Mouse (Mus musculus) thymus, adult 2 months (tissue): ENCODE data around the gene Snx5. TPM values are rescaled to one million over a fixed set of nuclear protein-coding genes. Genes with fewer than 3 reads are reported as not detected.

ENCODE experiments used
- DNase-seq: peaks from one replicate; pipeline ENCODE4 v3.0.0; 2021
- H3K27ac ChIP-seq: fragments of 200-500 bp; 2 replicates; pipeline ENCODE4 v1.5.1; 2012; ENCODE audit warnings: low read length, control low read depth; ENCODE audit not compliant: control insufficient read depth, insufficient read depth
- H3K27me3 ChIP-seq: fragments of 200-500 bp; 2 replicates; pipeline ENCODE4 v1.6.1; 2012; ENCODE audit warnings: mild to moderate bottlenecking, low read length, moderate library complexity, mixed read lengths; ENCODE audit not compliant: control insufficient read depth, insufficient read depth
- H3K36me3 ChIP-seq: fragments of 200-500 bp; 2 replicates; pipeline ENCODE4 v1.6.1; 2012; ENCODE audit warnings: mild to moderate bottlenecking, low read length, moderate library complexity; ENCODE audit not compliant: control insufficient read depth, insufficient read depth
- H3K4me1 ChIP-seq: fragments of 200-500 bp; replicated peaks from 2 replicates; pipeline ENCODE4 v1.6.1; 2012; ENCODE audit warnings: low read length; ENCODE audit not compliant: control insufficient read depth, insufficient read depth
- H3K4me3 ChIP-seq: fragments of 200-500 bp; 2 replicates; pipeline ENCODE4 v1.5.1; 2012; ENCODE audit warnings: mild to moderate bottlenecking, low read length, control low read depth, moderate library complexity; ENCODE audit not compliant: control insufficient read depth, insufficient read depth
- CTCF ChIP-seq: fragments of 200-500 bp; IDR thresholded peaks from 2 replicates; pipeline ENCODE4 v1.5.1; 2012; ENCODE audit warnings: mild to moderate bottlenecking, control low read depth, low read length, moderate library complexity, borderline replicate concordance; ENCODE audit not compliant: control insufficient read depth, poor library complexity, insufficient read depth; ENCODE audit errors: extremely low read depth
- POLR2A ChIP-seq: fragments of 200-500 bp; IDR thresholded peaks from 2 replicates; pipeline ENCODE4 v1.6.1; 2012; ENCODE audit warnings: mild to moderate bottlenecking, low read length, control low read depth, moderate library complexity; ENCODE audit not compliant: control insufficient read depth, poor library complexity, insufficient read depth; ENCODE audit errors: extremely low read depth
- WGBS: fragments of 180-500 bp; shearing (Covaris S2); methylation state at CpG from one replicate; pipeline ENCODE4 v1.1.7; 2018; 5-methylcytosine and 5-hydroxymethylcytosine counted together
- polyA plus RNA-seq: library from polyadenylated mRNA; depleted of rRNA; stranded (reverse); fragments of >200 nt; gene quantifications from 2 replicates; pipeline ENCODE4 v1.2.3, GENCODE M21; 2012; rRNA removed

Gene Snx5
- 71.0 and 73.5 TPM in 2 replicates for polyA plus RNA-seq

- Histone ChIP-seq H3K27ac (peak within 1 kb of the TSS; percentile 37), H3K4me1 (peaks cover 18% of the 10 kb centered on the region), H3K36me3 (no peaks in the 10 kb centered on the region), H3K4me3 (peak within 1 kb of the TSS; percentile 69), H3K27me3 (no peaks in the 10 kb centered on the region)
- WGBS: under 1% methylated on average over 93 of the region's 93 CpGs
- TF ChIP-seq CTCF: no peak
- peak; percentile 96 for TF ChIP-seq POLR2A
- peak; percentile 93 for DNase-seq
Measured at GRCm38 (mm10) chr2:144270507-144271420, at the start of gene Snx5, which contains the start of gene Mgme1. Gene Snx5 (minus strand): TSS chr2:144270906. Gene Mgme1 (plus strand): TSS chr2:144270663.

GRCm38 (mm10) chr2:144311372-144311771 is 40.7 kb upstream of the Snx5 start:
- no peak overlapping the region for H3K4me3 ChIP-seq
- WGBS: 95% methylated on average over 2 of the region's 2 CpGs
- H3K4me1 ChIP-seq: no peaks in the 10 kb centered on the region
- TF ChIP-seq POLR2A: no peak
- TF ChIP-seq CTCF: no peak
- DNase-seq: no peak
- H3K36me3 ChIP-seq: no peaks in the 10 kb centered on the region
- H3K27me3 ChIP-seq: no peaks in the 10 kb centered on the region
- H3K27ac ChIP-seq: no peak overlapping the region

GRCm38 (mm10) chr2:144310273-144310672 is 39.6 kb upstream of the Snx5 start:
- Histone ChIP-seq H3K4me1 (no peaks in the 10 kb centered on the region), H3K27ac (no peak overlapping the region), H3K4me3 (no peak overlapping the region), H3K36me3 (no peaks in the 10 kb centered on the region), H3K27me3 (no peaks in the 10 kb centered on the region)
- WGBS: 88% methylated on average over 5 of the region's 5 CpGs
- no peak for TF ChIP-seq CTCF
- no peak for TF ChIP-seq POLR2A
- DNase-seq: no peak

GRCm38 (mm10) chr2:144308561-144308960 is 37.9 kb upstream of the Snx5 start:
- no peaks in the 10 kb centered on the region for H3K36me3 ChIP-seq
- no peaks in the 10 kb centered on the region for H3K27me3 ChIP-seq
- TF ChIP-seq POLR2A (no peak), CTCF (no peak)
- DNase-seq: no peak
- H3K4me1 ChIP-seq: no peaks in the 10 kb centered on the region
- no peak overlapping the region for H3K4me3 ChIP-seq
- no peak overlapping the region for H3K27ac ChIP-seq
- 89% methylated on average over 8 of the region's 8 CpGs for WGBS

GRCm38 (mm10) chr2:144305721-144306294 is 35.1 kb upstream of the Snx5 start:
- no peak overlapping the region for H3K27ac ChIP-seq
- no peaks in the 10 kb centered on the region for H3K4me1 ChIP-seq
- DNase-seq: no peak
- H3K27me3 ChIP-seq: no peaks in the 10 kb centered on the region
- no peaks in the 10 kb centered on the region for H3K36me3 ChIP-seq
- no peak overlapping the region for H3K4me3 ChIP-seq
- TF ChIP-seq CTCF (no peak), POLR2A (no peak)
- 93% methylated on average over 18 of the region's 18 CpGs for WGBS

- TF ChIP-seq CTCF: no peak
- TF ChIP-seq POLR2A: no peak
- Histone ChIP-seq H3K4me1 (no peaks in the 10 kb centered on the region), H3K27ac (no peak overlapping the region), H3K36me3 (no peaks in the 10 kb centered on the region), H3K27me3 (no peaks in the 10 kb centered on the region), H3K4me3 (no peak overlapping the region)
- WGBS: 92% methylated on average over 11 of the region's 11 CpGs
- no peak for DNase-seq
Measured at GRCm38 (mm10) chr2:144301101-144301500, 30.4 kb upstream of the Snx5 start.
